Mouse (Mus musculus) ES-Bruce4 (cell line): ENCODE measurements around the gene Atxn2.

Experiments used
- CTCF ChIP-seq: IDR thresholded peaks from one replicate; pipeline ENCODE4 v1.8.1; 2011; ENCODE audit warnings: low read depth, low read length
- POLR2A ChIP-seq: IDR thresholded peaks from one replicate; pipeline ENCODE4 v1.8.1; 2011; ENCODE audit warnings: low read length; ENCODE audit not compliant: insufficient read depth

- TF ChIP-seq CTCF (no peak), POLR2A (no peak)
These were observed 122.6 kb downstream of the Atxn2 start for GRCm38 (mm10) chr5:121833572-121834240.
